Mouse (Mus musculus): ENCODE results near the gene Topors.
A peak's percentile ranks its signal among the peaks of the same experiment; 100 is the strongest.
"Not testable (repeated sequence)": the region's sequence is repeated elsewhere in the genome, so short reads cannot be mapped to it uniquely, and the experiment has no call there.

Gene Topors

GRCm38 (mm10) chr4:40269430-40270032 is at the start of gene Topors, which contains the start of gene Smim27:
Gene Topors, minus strand, starts transcription at chr4:40269850.
Gene Smim27, plus strand, starts transcription at chr4:40269579.
- peak; percentile 98 for DNase-seq (ENCODE audit: low spot score)

DNA sequence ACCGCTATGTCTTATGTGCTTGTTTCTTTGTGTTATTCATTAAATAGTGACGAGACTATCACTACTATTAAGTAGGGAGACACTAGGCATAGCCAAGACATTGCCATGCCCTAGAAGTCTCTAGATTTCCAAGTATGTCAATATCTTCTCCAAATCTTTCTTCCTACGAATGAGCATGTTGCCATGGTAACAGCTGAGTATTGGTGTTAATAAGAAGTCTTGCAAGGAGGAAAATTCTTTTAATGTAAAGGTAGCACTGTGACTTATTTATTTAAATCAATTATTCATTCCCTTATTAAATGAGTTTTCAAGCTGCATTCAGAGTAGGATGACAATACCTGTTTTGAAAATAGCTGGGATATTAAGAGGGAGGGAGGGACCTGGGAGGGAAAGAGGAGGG is 47.8 kb upstream of the Topors start:
- no peak for DNase-seq (ENCODE audit: low spot score)

- no peak for DNase-seq (ENCODE audit: low spot score)
Observed at GRCm38 (mm10) chr4:40313026-40313425, 43.4 kb upstream of the Topors start.

- DNase-seq (ENCODE audit: low spot score), result no peak
Observed at GRCm38 (mm10) chr4:40312213-40312612, 42.6 kb upstream of the Topors start.

DNA sequence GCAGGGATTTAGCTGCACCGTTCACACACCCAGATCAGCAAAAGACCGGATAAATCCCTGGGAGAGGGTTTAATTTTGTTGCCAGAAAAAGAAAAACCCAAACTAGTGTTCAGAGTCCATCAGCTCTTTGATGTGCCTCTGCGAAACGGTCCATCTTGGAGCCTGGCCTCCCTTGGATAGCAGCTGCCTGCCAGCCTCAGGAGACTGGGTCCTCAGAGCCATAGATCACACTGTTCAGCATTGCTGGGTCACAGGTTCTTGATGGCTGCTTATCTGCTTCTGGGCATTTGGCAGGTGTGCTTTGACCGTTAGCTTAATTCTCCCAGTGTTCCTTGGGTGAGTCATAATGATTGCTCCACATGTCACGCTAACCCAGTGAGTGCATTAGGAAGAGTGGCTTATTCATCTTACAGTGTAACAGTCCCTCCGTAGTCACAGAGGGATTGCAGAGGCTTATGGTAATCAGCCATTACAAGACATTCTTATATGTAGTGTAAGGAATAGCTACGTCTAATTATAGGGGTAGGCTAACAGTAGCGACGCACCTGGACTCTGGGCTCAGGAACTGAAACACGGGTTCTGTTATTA is 41.2 kb upstream of the Topors start:
- DNase-seq (ENCODE audit: low spot score), result no peak

DNA sequence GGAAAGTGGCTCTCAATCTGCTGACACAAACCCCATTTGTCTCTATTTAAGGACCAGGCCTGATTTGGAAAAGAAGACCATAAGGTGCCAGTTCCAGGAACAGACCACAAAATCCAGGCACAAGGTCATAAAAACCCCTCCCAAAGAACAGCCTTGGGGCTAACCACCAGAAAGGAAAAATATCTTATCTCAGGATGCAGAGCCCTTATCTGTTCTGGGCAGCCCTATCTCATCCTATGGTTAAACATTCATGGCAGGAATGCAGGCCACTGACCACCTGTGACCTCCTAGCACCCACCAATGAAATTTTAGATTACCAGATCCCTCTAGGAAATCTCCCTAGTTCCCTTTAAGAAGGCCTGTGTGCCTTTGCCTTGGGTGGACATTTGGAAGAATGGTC is 40.0 kb upstream of the Topors start:
- no peak for DNase-seq (ENCODE audit: low spot score)

GRCm38 (mm10) chr4:40302445-40303125 is 32.9 kb upstream of the Topors start:
- DNase-seq (ENCODE audit: low spot score), result no peak

DNA sequence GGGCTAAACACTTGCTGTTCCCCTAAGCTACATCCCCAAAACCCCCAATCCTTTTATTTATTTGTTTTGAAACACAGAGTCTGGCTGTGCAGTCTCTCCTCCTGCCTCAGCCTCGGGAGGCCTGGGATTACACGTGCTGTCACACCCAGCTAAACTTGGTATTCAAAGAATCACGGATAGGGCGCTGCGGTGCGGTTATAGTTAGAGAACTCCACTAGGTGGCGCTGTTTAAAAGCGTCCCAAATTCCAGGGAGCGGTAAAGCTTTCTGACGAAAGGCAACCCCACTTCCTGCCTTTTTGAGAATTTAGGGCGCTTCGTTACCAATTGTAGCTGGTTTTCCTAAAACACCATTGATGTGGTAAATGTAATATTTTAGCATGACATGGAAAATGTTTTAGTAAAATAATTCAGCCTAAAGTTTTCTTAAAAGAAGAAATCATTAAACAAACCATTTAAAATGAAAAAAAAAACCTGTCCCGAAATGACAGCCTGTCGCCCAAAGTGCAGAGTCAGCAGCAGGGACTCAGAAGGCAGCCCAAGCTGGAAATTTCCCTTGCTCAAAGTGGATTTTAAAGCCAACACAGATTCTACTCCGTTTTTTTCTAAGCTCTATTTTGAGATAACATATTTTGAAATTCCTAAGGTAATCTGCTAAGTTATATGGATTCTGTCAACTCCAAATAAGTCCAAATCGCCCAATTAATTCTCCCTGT is 31.6 kb upstream of the Topors start:
- peak; percentile 96 for DNase-seq (ENCODE audit: low spot score)

- no peak for DNase-seq (ENCODE audit: low spot score)
Observed at GRCm38 (mm10) chr4:40299169-40299568, 29.5 kb upstream of the Topors start.

DNA sequence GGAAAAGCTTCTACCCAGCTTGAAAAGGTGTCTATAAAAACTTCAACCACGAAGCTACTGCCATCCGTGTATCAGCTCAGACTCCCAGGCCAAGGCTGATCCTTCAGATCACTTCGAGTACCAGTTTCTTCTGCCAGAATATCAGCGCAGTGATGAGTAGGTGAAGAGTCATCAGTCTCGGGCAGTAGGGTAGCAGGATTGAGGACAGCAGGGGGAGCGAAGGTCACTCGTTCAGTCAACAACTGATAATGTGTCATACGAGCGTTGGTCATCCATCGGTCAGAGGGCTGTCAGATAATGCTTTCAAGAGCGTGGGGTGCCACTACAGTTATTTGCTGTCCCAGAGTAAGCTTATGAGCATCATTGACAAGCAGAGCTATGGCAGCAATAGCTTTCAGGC is 21.9 kb upstream of the Topors start:
- DNase-seq (ENCODE audit: low spot score), result not testable (repeated sequence)

DNA sequence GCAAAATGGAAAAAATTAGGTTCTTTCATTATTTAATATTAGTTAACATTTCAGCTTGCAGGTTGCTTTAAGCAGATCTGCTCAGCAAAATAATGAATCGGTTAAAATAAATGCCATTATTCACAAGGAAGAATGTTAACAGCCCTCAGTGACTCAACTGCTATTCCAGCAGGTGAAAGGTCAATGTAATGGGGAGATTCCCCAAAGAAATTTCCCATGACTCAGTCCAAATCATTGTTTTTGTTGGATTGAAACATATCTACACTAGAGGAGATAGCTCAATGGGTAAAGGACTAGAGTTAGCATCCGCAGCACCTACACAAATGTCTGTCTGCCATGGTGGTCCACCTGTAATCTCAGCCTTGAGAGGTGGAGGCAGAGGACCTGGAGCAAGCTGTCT is 19.4 kb upstream of the Topors start:
- DNase-seq (ENCODE audit: low spot score), result no peak

GRCm38 (mm10) chr4:40287415-40287814 is 17.8 kb upstream of the Topors start:
- no peak for DNase-seq (ENCODE audit: low spot score)

- peak; percentile 80 for DNase-seq (ENCODE audit: low spot score)
Observed at GRCm38 (mm10) chr4:40285582-40285981, 15.9 kb upstream of the Topors start.

DNA sequence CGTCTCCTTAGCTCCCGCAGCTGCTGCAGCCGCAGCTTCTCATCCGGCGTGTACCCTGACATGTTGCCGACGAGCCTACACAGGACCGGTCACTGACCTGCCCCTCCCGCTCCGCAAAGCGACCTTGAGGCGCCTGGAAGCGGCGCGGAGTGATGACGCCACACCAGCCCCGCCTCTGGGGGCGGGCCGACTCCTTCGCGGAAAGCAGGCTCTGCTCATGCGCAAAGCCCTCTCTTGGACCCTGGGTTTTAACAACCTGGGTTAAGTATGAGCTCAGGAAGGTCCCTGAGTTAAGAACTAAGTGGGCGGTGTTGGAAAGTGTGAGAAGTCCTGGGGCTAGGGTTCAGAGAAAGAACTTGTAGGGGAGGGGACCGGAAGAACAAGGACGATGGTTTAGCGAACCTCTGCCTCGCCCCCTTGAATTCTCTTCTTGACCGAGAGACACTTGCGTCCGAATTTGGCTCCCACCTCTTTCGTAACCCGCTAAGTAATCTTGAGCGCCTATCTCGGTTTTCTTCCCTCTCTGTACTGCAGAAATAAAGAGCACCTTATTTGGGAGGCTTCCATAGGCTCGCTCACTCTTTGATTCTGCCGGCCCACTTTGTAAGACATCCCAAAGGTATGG is 9.7 kb upstream of the Topors start, which contains the start of gene Ndufb6:
TSS of gene Ndufb6 (minus strand) at position 146 of the 625 bp plus-strand sequence.
- peak; percentile 97 for DNase-seq (ENCODE audit: low spot score)

GRCm38 (mm10) chr4:40278880-40279275 is 9.2 kb upstream of the Topors start:
- peak; percentile 12 for DNase-seq (ENCODE audit: low spot score)

GRCm38 (mm10) chr4:40268835-40269234 is 815 bp downstream of the Topors start:
- no peak for DNase-seq (ENCODE audit: low spot score)

DNA sequence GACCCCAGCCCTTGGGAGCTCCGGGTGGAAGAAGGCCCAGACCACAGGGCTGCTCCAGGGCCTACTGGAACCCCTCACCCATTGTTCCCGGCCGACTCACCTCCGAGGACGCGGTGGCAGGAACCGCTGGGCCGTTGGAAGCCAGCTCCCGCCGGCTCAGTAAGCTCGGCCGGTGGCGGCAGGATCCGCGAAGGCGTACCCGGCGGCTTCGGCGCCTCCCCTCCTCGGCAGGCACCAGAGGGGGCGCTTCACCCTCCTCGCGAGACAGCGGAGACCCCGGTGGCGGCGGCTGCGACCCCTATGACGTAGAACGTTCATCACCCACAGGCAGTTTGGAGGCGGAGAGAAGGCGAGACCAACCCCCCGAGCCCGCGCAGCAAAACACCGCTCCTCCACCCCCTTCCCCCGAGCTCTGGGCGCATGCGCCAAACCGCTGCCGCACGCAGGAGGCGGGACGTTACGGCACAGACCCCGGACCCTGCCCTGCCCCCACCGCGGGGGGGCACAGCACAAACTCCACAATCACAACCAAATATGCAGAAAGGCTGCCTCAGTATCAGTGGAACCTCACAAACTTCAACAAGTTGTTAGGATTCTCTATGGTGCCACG is 1.3 kb downstream of the Topors start:
- peak; percentile 96 for DNase-seq (ENCODE audit: low spot score)

DNA sequence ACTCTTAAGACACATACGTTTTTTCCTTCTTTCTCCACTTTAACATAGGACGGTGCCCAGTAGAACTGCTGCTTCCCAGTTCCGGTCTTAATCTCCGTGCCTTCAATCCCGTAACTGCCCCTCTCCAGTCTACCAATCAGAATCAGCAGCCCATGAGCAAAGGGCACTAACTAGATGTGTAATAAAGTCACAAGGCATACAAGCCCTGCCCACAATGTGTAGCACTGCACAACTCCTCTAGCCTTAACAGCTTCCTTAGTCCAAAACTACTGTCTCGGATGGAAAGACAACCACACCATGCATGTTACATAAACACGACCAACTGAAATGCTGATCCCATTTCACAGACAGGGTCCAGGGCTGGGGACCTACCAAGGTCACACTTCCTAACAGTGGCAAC is 2.0 kb downstream of the Topors start:
- no peak for DNase-seq (ENCODE audit: low spot score)

DNA sequence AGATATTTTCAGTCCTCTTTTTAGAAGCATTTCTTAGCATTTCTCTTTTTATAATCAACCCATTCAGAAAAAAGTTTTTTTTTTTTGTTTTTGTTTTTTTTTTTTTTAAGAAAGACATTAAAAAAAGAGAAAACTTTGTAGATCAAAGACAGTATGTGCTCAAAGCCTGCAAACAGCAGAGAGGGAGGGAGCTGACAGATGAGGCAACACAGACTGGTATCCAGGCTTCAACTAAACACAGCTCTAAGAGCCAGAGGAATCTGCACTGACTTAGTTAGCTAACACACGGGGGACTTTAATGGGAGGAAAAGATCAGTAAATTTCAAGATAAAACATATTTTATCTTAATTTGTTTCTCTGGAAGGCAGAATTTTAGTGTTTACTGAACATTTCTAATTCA is 5.3 kb downstream of the Topors start:
- no peak for DNase-seq (ENCODE audit: low spot score)

DNA sequence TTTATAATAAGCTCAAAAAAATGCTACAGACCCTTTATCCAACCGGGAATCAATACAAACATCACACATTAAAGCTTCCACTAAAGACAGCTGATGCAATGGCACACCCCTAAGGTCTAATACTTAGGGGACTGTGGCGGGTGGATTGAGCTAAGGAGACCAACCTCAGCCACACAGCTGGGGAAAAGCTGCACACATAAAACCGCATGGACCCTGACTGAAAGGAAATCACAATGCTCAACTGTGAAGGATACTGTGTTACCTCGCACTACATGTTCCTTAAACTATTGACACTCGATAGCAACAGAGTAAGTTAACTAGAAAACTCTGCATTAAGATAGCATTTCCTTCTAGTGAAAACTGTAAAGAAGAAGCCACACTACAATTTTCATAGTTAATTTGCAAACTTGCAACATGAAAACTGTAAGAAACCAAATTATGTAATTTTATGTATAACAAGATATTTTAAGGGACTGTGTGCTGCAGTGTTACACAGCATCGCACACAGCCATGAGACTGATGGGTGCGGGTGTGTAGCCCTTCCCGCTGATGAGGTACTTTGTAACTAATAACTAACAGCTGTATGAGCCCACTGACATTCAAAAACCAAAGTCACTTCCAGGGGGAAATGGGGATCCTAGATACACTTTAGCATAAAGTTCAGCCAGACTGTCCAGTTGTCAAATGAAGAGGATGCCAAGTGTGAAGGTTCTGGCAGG is 15.1 kb downstream of the Topors start:
- no peak for DNase-seq (ENCODE audit: low spot score)

GRCm38 (mm10) chr4:40253766-40254165 is 15.9 kb downstream of the Topors start:
- no peak for DNase-seq (ENCODE audit: low spot score)

Data from embryo, embryonic 10.5 days (tissue).